Mouse (Mus musculus): ENCODE data around the gene Jade3. TPM values are rescaled to one million over a fixed set of nuclear protein-coding genes. Genes with fewer than 3 reads are reported as not detected.

The Jade3 gene
- polyA plus RNA-seq, 1 experiment from 2014 or later: 3.0 TPM

DNA sequence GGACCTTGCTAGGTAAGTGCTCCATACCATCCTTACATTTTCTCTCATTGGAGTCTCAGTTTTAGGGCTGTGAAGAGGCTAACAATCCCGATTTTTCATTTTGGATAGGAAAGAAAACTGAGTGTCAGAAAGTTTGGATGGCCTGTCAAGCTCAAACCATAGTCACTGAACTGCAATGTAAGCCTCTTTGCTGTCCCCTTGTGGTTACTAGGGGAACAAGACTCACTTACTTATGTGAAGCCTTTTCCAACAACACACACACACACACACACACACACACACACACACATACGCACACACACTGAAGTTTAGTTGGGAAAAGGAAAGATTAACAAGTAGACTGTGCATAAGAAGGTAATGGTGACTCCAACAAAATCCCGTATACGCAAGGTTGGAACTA lies 21.4 kb upstream of the Jade3 start:
- Histone ChIP-seq H3K4me1 (replicated peaks; ENCODE audit: control insufficient read depth, insufficient read depth, low read length) (no peaks in the 10 kb centered on the region), H3K27me3 (replicated peaks; ENCODE audit: control insufficient read depth, insufficient read depth, low read length) (no peaks in the 10 kb centered on the region), H3K27ac (ENCODE audit: low read depth, low read length) (no peak overlapping the region), H3K4me3 (ENCODE audit: low read depth, low read length) (no peak overlapping the region), H3K4me2 (replicated peaks; ENCODE audit: low read depth) (no peak overlapping the region), H3K9me3 (ENCODE audit: control insufficient read depth) (no peaks in the 10 kb centered on the region), H3K36me3 (ENCODE audit: control insufficient read depth, insufficient read depth) (no peaks in the 10 kb centered on the region), H3K9ac (ENCODE audit: low read depth, low read length) (no peak overlapping the region)
- ATAC-seq: no peak
- 79% methylated on average over 4 of the region's 4 CpGs for WGBS
- TF ChIP-seq CTCF (IDR thresholded peaks at IDR 0.05; ENCODE audit: low read depth): peak; percentile 69

DNA sequence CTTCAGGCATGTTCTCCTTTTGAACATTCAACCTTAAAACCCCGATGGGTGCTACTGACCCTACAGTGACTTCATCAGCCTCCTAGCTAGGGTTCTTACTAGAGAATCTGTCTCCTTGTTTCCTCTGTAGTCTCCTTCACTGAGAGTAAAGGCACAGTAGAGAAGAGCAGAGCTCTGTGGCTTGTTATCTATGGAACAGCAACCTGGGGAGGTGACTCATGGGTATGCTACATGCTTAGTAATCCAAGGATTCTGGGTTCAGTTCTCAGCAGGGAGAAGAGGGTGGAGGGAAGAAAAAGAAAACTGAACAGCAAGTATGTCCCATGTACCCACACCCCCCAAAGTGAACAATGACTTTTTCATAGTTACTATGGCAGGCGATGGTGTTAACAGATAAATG lies 18.6 kb upstream of the Jade3 start:
- 91% methylated on average over 2 of the region's 2 CpGs for WGBS
- H3K27ac ChIP-seq (ENCODE audit: low read depth, low read length): no peak overlapping the region
- no peak overlapping the region for H3K4me3 ChIP-seq (ENCODE audit: low read depth, low read length)
- no peaks in the 10 kb centered on the region for H3K4me1 ChIP-seq (replicated peaks; ENCODE audit: control insufficient read depth, insufficient read depth, low read length)
- H3K9me3 ChIP-seq (ENCODE audit: control insufficient read depth): no peaks in the 10 kb centered on the region
- ATAC-seq: no peak
- no peak overlapping the region for H3K4me2 ChIP-seq (replicated peaks; ENCODE audit: low read depth)
- no peak for TF ChIP-seq CTCF (IDR thresholded peaks at IDR 0.05; ENCODE audit: low read depth)
- H3K27me3 ChIP-seq (replicated peaks; ENCODE audit: control insufficient read depth, insufficient read depth, low read length): no peaks in the 10 kb centered on the region
- H3K36me3 ChIP-seq (ENCODE audit: control insufficient read depth, insufficient read depth): no peaks in the 10 kb centered on the region
- H3K9ac ChIP-seq (ENCODE audit: low read depth, low read length): no peak overlapping the region

DNA sequence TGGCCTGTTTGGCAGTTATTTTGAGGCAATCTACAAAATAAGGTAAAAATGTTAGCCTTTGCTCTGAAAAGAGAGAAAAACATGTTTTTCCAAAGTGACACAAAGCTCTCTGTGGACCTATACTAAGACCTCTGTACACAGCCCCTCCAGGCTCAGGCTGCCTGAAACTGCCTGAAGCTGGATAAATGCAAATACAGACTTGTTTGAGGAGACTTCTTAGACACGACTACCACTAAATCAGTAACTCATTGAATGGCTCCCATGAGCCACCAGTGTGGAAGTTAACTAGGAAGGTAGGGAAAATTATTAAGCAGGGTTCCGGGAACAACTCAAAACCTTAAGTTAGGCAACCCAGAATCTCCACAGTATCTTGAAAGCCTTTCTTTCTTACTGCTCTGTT lies 17.8 kb upstream of the Jade3 start:
- no peaks in the 10 kb centered on the region for H3K9me3 ChIP-seq (ENCODE audit: control insufficient read depth)
- H3K27ac ChIP-seq (ENCODE audit: low read depth, low read length): no peak overlapping the region
- H3K27me3 ChIP-seq (replicated peaks; ENCODE audit: control insufficient read depth, insufficient read depth, low read length): no peaks in the 10 kb centered on the region
- H3K4me1 ChIP-seq (replicated peaks; ENCODE audit: control insufficient read depth, insufficient read depth, low read length): no peaks in the 10 kb centered on the region
- no peak for ATAC-seq
- no peak overlapping the region for H3K9ac ChIP-seq (ENCODE audit: low read depth, low read length)
- H3K36me3 ChIP-seq (ENCODE audit: control insufficient read depth, insufficient read depth): no peaks in the 10 kb centered on the region
- no peak overlapping the region for H3K4me3 ChIP-seq (ENCODE audit: low read depth, low read length)
- no peak for TF ChIP-seq CTCF (IDR thresholded peaks at IDR 0.05; ENCODE audit: low read depth)
- 53% methylated on average over 2 of the region's 2 CpGs for WGBS
- no peak overlapping the region for H3K4me2 ChIP-seq (replicated peaks; ENCODE audit: low read depth)

DNA sequence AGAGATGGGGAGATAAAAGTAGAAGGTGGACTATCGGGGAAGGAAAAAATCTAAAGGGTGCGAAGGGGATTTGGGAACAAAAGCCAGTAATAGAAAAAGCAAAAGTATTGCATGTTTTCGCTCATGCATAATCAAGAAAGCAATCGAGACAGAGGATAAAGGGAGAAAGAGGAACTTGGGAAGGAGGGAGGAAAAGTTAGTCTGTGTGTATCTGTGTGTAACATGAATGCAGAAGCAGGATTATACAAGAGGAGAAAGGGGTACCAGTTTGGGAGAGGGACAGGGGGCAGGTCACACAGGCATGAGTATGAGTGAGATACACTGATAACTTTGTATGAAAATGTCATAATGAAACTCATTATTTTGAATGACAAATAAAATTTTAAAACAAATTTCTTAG lies 14.1 kb upstream of the Jade3 start:
- no peaks in the 10 kb centered on the region for H3K27me3 ChIP-seq (replicated peaks; ENCODE audit: control insufficient read depth, insufficient read depth, low read length)
- 91% methylated on average over 4 of the region's 4 CpGs for WGBS
- H3K4me3 ChIP-seq (ENCODE audit: low read depth, low read length): no peak overlapping the region
- H3K27ac ChIP-seq (ENCODE audit: low read depth, low read length): no peak overlapping the region
- ATAC-seq: no peak
- no peaks in the 10 kb centered on the region for H3K4me1 ChIP-seq (replicated peaks; ENCODE audit: control insufficient read depth, insufficient read depth, low read length)
- H3K9me3 ChIP-seq (ENCODE audit: control insufficient read depth): no peaks in the 10 kb centered on the region
- no peak overlapping the region for H3K9ac ChIP-seq (ENCODE audit: low read depth, low read length)
- no peak for TF ChIP-seq CTCF (IDR thresholded peaks at IDR 0.05; ENCODE audit: low read depth)
- H3K4me2 ChIP-seq (replicated peaks; ENCODE audit: low read depth): no peak overlapping the region
- H3K36me3 ChIP-seq (ENCODE audit: control insufficient read depth, insufficient read depth): no peaks in the 10 kb centered on the region

DNA sequence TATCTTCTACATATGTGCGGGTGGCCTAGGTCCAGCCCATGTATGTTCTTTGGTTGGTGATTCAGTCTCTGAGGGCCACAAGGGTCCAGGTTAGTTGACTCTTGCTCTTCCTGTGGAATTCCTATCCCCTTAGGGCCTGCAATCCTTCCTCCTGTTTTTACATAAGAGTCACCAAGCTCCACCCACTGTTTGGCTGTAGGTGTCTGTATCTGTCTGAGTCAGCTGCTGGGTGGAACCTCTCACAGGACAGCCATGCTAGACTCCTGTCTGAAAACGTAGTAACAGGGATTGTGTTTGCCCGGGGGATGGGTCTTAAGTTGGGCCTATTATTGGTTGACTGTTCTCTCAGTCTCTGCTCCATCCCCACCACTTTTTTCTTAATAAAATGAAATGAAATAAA lies 13.3 kb upstream of the Jade3 start:
- TF ChIP-seq CTCF (IDR thresholded peaks at IDR 0.05; ENCODE audit: low read depth): no peak
- no peaks in the 10 kb centered on the region for H3K4me1 ChIP-seq (replicated peaks; ENCODE audit: control insufficient read depth, insufficient read depth, low read length)
- H3K9me3 ChIP-seq (ENCODE audit: control insufficient read depth): no peaks in the 10 kb centered on the region
- WGBS: 73% methylated on average over 3 of the region's 3 CpGs
- no peaks in the 10 kb centered on the region for H3K36me3 ChIP-seq (ENCODE audit: control insufficient read depth, insufficient read depth)
- no peaks in the 10 kb centered on the region for H3K27me3 ChIP-seq (replicated peaks; ENCODE audit: control insufficient read depth, insufficient read depth, low read length)
- H3K4me3 ChIP-seq (ENCODE audit: low read depth, low read length): no peak overlapping the region
- H3K27ac ChIP-seq (ENCODE audit: low read depth, low read length): no peak overlapping the region
- H3K4me2 ChIP-seq (replicated peaks; ENCODE audit: low read depth): no peak overlapping the region
- no peak for ATAC-seq
- H3K9ac ChIP-seq (ENCODE audit: low read depth, low read length): no peak overlapping the region

DNA sequence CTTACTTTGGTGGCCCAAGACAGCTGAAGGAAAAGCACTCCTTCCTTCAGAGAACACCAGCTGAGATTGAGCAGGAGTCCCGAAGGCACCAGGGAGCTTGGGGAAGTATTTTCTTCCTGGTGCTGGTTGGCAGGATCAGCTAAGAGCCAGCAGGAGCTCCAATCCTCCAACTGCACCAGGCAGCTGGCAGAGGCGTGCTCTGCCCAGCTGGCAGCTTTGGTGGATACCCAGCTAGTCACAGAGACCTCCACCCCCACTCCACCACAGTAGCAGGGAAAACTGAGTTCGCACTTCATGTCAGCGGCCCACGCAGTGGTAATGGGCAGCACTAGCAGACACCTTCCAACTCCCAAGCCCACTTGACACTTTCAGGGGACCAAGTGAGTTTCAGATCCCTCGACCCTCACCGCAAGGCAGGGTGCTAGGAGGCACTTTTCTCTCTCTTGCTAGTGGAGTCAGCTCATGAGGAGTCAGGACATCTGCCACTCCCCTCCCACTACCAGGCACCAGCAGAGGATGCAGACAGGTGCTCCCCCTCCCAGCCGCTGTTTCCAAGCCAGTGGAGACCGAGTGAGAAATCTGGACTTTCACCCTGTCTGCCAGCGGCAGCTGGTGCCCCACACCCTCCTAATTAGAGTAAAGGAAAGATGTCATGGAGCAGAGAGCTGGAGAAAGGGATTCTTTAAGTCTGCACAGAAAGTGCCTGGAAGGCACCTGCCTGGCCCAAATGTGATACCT lies 10.4 kb upstream of the Jade3 start:
- no peak overlapping the region for H3K4me3 ChIP-seq (ENCODE audit: low read depth, low read length)
- H3K4me1 ChIP-seq (replicated peaks; ENCODE audit: control insufficient read depth, insufficient read depth, low read length): no peaks in the 10 kb centered on the region
- no peak overlapping the region; the same call in 1 of the 2 replicates for H3K27ac ChIP-seq (ENCODE audit: low read depth, low read length)
- TF ChIP-seq CTCF (IDR thresholded peaks at IDR 0.05; ENCODE audit: low read depth): no peak
- H3K4me2 ChIP-seq (replicated peaks; ENCODE audit: low read depth): no peak overlapping the region; the same call in 1 of the 2 replicates
- peak; percentile 94 for ATAC-seq
- no peaks in the 10 kb centered on the region for H3K27me3 ChIP-seq (replicated peaks; ENCODE audit: control insufficient read depth, insufficient read depth, low read length)
- 42% methylated on average over 10 of the region's 10 CpGs for WGBS
- no peaks in the 10 kb centered on the region for H3K9me3 ChIP-seq (ENCODE audit: control insufficient read depth)
- no peaks in the 10 kb centered on the region for H3K36me3 ChIP-seq (ENCODE audit: control insufficient read depth, insufficient read depth)
- H3K9ac ChIP-seq (ENCODE audit: low read depth, low read length): no peak overlapping the region

Data from intestine, postnatal 0 days (tissue).